Mouse (Mus musculus): ENCODE results near the gene Gm17482. TPM values are rescaled to one million over a fixed set of nuclear protein-coding genes. Genes with fewer than 3 reads are reported as not detected.
"Not testable (repeated sequence)": the region's sequence is repeated elsewhere in the genome, so short reads cannot be mapped to it uniquely, and the experiment has no call there.

Gm17482 gene
- polyA plus RNA-seq, 1 experiment from 2014 or later: not detected

GRCm38 (mm10) chr6:115240431-115240830, 13.3 kb downstream of the Gm17482 start:
- not testable (repeated sequence) for H3K4me1 ChIP-seq (ENCODE audit: control insufficient read depth, low read depth, low read length); H3K9me3 ChIP-seq (replicated peaks; ENCODE audit: control insufficient read depth, low read length); H3K36me3 ChIP-seq (ENCODE audit: control insufficient read depth, insufficient read depth); H3K27me3 ChIP-seq (ENCODE audit: control insufficient read depth, insufficient read depth, low read depth, low read length); H3K27ac ChIP-seq (ENCODE audit: low read length); H3K4me3 ChIP-seq (ENCODE audit: low read depth, low read length); ATAC-seq (ENCODE audit: low read depth); H3K4me2 ChIP-seq (ENCODE audit: low read depth, low read length); H3K9ac ChIP-seq (ENCODE audit: low read depth, low read length)
- 15% methylated on average over 2 of the region's 2 CpGs for WGBS (ENCODE audit: insufficient replicate concordance)

- Histone ChIP-seq H3K27me3 (ENCODE audit: control insufficient read depth, insufficient read depth, low read depth, low read length) (no peaks in the 10 kb centered on the region), H3K36me3 (ENCODE audit: control insufficient read depth, insufficient read depth) (no peaks in the 10 kb centered on the region), H3K4me3 (ENCODE audit: low read depth, low read length) (no peak overlapping the region), H3K9ac (ENCODE audit: low read depth, low read length) (no peak overlapping the region), H3K9me3 (replicated peaks; ENCODE audit: control insufficient read depth, low read length) (no peaks in the 10 kb centered on the region), H3K4me2 (ENCODE audit: low read depth, low read length) (no peak overlapping the region), H3K4me1 (ENCODE audit: control insufficient read depth, low read depth, low read length) (no peaks in the 10 kb centered on the region), H3K27ac (ENCODE audit: low read length) (no peak overlapping the region)
- 58% methylated on average over 3 of the region's 3 CpGs for WGBS (ENCODE audit: insufficient replicate concordance)
- ATAC-seq (ENCODE audit: low read depth): no peak
Measured at GRCm38 (mm10) chr6:115241131-115241699, 14.1 kb downstream of the Gm17482 start.

- Histone ChIP-seq H3K27ac (ENCODE audit: low read length) (no peak overlapping the region), H3K27me3 (ENCODE audit: control insufficient read depth, insufficient read depth, low read depth, low read length) (no peaks in the 10 kb centered on the region), H3K4me1 (ENCODE audit: control insufficient read depth, low read depth, low read length) (no peaks in the 10 kb centered on the region), H3K4me3 (ENCODE audit: low read depth, low read length) (no peak overlapping the region), H3K9ac (ENCODE audit: low read depth, low read length) (no peak overlapping the region), H3K9me3 (replicated peaks; ENCODE audit: control insufficient read depth, low read length) (no peaks in the 10 kb centered on the region), H3K4me2 (ENCODE audit: low read depth, low read length) (no peak overlapping the region), H3K36me3 (ENCODE audit: control insufficient read depth, insufficient read depth) (no peaks in the 10 kb centered on the region)
- 72% methylated on average over 3 of the region's 3 CpGs for WGBS (ENCODE audit: insufficient replicate concordance)
- no peak for ATAC-seq (ENCODE audit: low read depth)
Measured at GRCm38 (mm10) chr6:115241939-115242338, 14.8 kb downstream of the Gm17482 start.

- Histone ChIP-seq H3K4me2 (ENCODE audit: low read depth, low read length) (no peak overlapping the region), H3K9ac (ENCODE audit: low read depth, low read length) (no peak overlapping the region), H3K27ac (ENCODE audit: low read length) (no peak overlapping the region), H3K36me3 (ENCODE audit: control insufficient read depth, insufficient read depth) (no peaks in the 10 kb centered on the region), H3K9me3 (replicated peaks; ENCODE audit: control insufficient read depth, low read length) (no peaks in the 10 kb centered on the region), H3K4me3 (ENCODE audit: low read depth, low read length) (no peak overlapping the region), H3K4me1 (ENCODE audit: control insufficient read depth, low read depth, low read length) (no peaks in the 10 kb centered on the region), H3K27me3 (ENCODE audit: control insufficient read depth, insufficient read depth, low read depth, low read length) (no peaks in the 10 kb centered on the region)
- ATAC-seq (ENCODE audit: low read depth): no peak
- WGBS (ENCODE audit: insufficient replicate concordance): 41% methylated on average over 2 of the region's 2 CpGs
Measured at GRCm38 (mm10) chr6:115244222-115244621, 17.1 kb downstream of the Gm17482 start.

GRCm38 (mm10) chr6:115245500-115246058, 18.4 kb downstream of the Gm17482 start:
- Histone ChIP-seq H3K27ac (ENCODE audit: low read length) (no peak overlapping the region), H3K4me3 (ENCODE audit: low read depth, low read length) (no peak overlapping the region), H3K4me2 (ENCODE audit: low read depth, low read length) (no peak overlapping the region), H3K9ac (ENCODE audit: low read depth, low read length) (no peak overlapping the region), H3K9me3 (replicated peaks; ENCODE audit: control insufficient read depth, low read length) (no peaks in the 10 kb centered on the region), H3K4me1 (ENCODE audit: control insufficient read depth, low read depth, low read length) (no peaks in the 10 kb centered on the region), H3K36me3 (ENCODE audit: control insufficient read depth, insufficient read depth) (no peaks in the 10 kb centered on the region), H3K27me3 (ENCODE audit: control insufficient read depth, insufficient read depth, low read depth, low read length) (no peaks in the 10 kb centered on the region)
- 62% methylated on average over 3 of the region's 3 CpGs for WGBS (ENCODE audit: insufficient replicate concordance)
- ATAC-seq (ENCODE audit: low read depth): no peak

- Histone ChIP-seq H3K4me3 (ENCODE audit: low read depth, low read length) (no peak overlapping the region), H3K36me3 (ENCODE audit: control insufficient read depth, insufficient read depth) (no peaks in the 10 kb centered on the region), H3K4me1 (ENCODE audit: control insufficient read depth, low read depth, low read length) (no peaks in the 10 kb centered on the region), H3K9me3 (replicated peaks; ENCODE audit: control insufficient read depth, low read length) (no peaks in the 10 kb centered on the region), H3K27ac (ENCODE audit: low read length) (no peak overlapping the region), H3K27me3 (ENCODE audit: control insufficient read depth, insufficient read depth, low read depth, low read length) (no peaks in the 10 kb centered on the region), H3K4me2 (ENCODE audit: low read depth, low read length) (peak overlapping the region; percentile 4; the same call in 1 of the 2 replicates), H3K9ac (ENCODE audit: low read depth, low read length) (no peak overlapping the region)
- ATAC-seq (ENCODE audit: low read depth): no peak
- 12% methylated on average over 13 of the region's 13 CpGs for WGBS (ENCODE audit: insufficient replicate concordance)
Measured at GRCm38 (mm10) chr6:115251531-115251985, 24.4 kb downstream of the Gm17482 start.

GRCm38 (mm10) chr6:115252099-115252873, 25.1 kb downstream of the Gm17482 start, which contains the start of gene Timp4:
TSS of gene Timp4 (minus strand) at chr6:115252205.
- Histone ChIP-seq H3K4me2 (ENCODE audit: low read depth, low read length) (peak within 1 kb of the TSS; percentile 4; the same call in 1 of the 2 replicates), H3K27me3 (ENCODE audit: control insufficient read depth, insufficient read depth, low read depth, low read length) (no peaks in the 10 kb centered on the region), H3K36me3 (ENCODE audit: control insufficient read depth, insufficient read depth) (no peaks in the 10 kb centered on the region), H3K4me3 (ENCODE audit: low read depth, low read length) (no peak within 1 kb of the TSS), H3K9me3 (replicated peaks; ENCODE audit: control insufficient read depth, low read length) (no peaks in the 10 kb centered on the region), H3K9ac (ENCODE audit: low read depth, low read length) (no peak within 1 kb of the TSS), H3K27ac (ENCODE audit: low read length) (no peak within 1 kb of the TSS), H3K4me1 (ENCODE audit: control insufficient read depth, low read depth, low read length) (no peaks in the 10 kb centered on the region)
- no peak for ATAC-seq (ENCODE audit: low read depth)
- 42% methylated on average over 7 of the region's 10 CpGs for WGBS (ENCODE audit: insufficient replicate concordance)

- 55% methylated on average over 3 of the region's 3 CpGs for WGBS (ENCODE audit: insufficient replicate concordance)
- Histone ChIP-seq H3K27me3 (ENCODE audit: control insufficient read depth, insufficient read depth, low read depth, low read length) (no peaks in the 10 kb centered on the region), H3K9ac (ENCODE audit: low read depth, low read length) (no peak overlapping the region), H3K4me1 (ENCODE audit: control insufficient read depth, low read depth, low read length) (no peaks in the 10 kb centered on the region), H3K4me3 (ENCODE audit: low read depth, low read length) (no peak overlapping the region), H3K4me2 (ENCODE audit: low read depth, low read length) (no peak overlapping the region), H3K9me3 (replicated peaks; ENCODE audit: control insufficient read depth, low read length) (no peaks in the 10 kb centered on the region), H3K27ac (ENCODE audit: low read length) (no peak overlapping the region), H3K36me3 (ENCODE audit: control insufficient read depth, insufficient read depth) (no peaks in the 10 kb centered on the region)
- no peak for ATAC-seq (ENCODE audit: low read depth)
Measured at GRCm38 (mm10) chr6:115255171-115255570, 28.0 kb downstream of the Gm17482 start.

GRCm38 (mm10) chr6:115260507-115260906, 33.4 kb downstream of the Gm17482 start:
- no peaks in the 10 kb centered on the region for H3K4me1 ChIP-seq (ENCODE audit: control insufficient read depth, low read depth, low read length)
- H3K9me3 ChIP-seq (replicated peaks; ENCODE audit: control insufficient read depth, low read length): no peaks in the 10 kb centered on the region
- ATAC-seq (ENCODE audit: low read depth): no peak
- no peak overlapping the region for H3K4me3 ChIP-seq (ENCODE audit: low read depth, low read length)
- no peak overlapping the region for H3K27ac ChIP-seq (ENCODE audit: low read length)
- no peaks in the 10 kb centered on the region for H3K27me3 ChIP-seq (ENCODE audit: control insufficient read depth, insufficient read depth, low read depth, low read length)
- H3K4me2 ChIP-seq (ENCODE audit: low read depth, low read length): no peak overlapping the region
- H3K9ac ChIP-seq (ENCODE audit: low read depth, low read length): no peak overlapping the region
- H3K36me3 ChIP-seq (ENCODE audit: control insufficient read depth, insufficient read depth): no peaks in the 10 kb centered on the region
- 61% methylated on average over 3 of the region's 3 CpGs for WGBS (ENCODE audit: insufficient replicate concordance)
